Mouse (Mus musculus) ovary, postnatal 10 days (tissue): ENCODE measurements around the gene Ncbp2.

Experiments
- DNase-seq: peaks from one replicate; pipeline ENCODE4 v3.0.0; 2022; ENCODE audit warnings: low spot score

The Ncbp2 gene

DNA sequence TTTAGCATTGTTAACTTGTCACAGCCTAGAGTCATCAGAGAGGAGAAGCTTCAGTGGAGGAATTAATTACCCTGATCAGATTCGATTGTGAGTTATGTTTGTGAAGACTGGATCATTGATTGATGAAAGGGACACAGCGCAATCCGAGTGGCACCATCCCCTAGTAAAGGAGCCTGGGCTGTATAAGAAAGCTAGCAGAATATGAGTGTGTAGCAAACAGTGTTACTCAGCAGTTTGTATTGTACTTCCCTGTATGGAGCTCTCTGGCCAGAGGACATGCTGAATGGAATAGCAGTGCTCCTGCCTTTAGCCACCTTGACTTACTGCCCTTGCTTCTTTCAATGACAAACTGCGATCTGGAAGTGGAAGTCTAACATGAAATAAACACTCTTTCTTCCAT is 62.0 kb downstream of the Ncbp2 start:
- no peak for DNase-seq
